Mouse (Mus musculus) ES-E14 (cell line): ENCODE measurements around the gene Abl1. TPM values are rescaled to one million over a fixed set of nuclear protein-coding genes. Genes with fewer than 3 reads are reported as not detected.

Experiments used
- DNase-seq: peaks from one replicate; pipeline ENCODE4 v3.0.0-alpha.2; 2013; ENCODE audit warnings: low read depth, low spot score
- H3K27ac ChIP-seq: 2 replicates; pipeline ENCODE4 v1.5.1; 2012; ENCODE audit warnings: low read depth, mild to moderate bottlenecking, low read length, moderate library complexity, mixed read lengths; ENCODE audit not compliant: poor library complexity, insufficient read depth, severe bottlenecking
- H3K36me3 ChIP-seq: 2 replicates; pipeline ENCODE4 v1.6.1; 2012; ENCODE audit warnings: mild to moderate bottlenecking, low read length, moderate library complexity, mixed read lengths; ENCODE audit not compliant: control insufficient read depth, poor library complexity, insufficient read depth, severe bottlenecking
- H3K4me1 ChIP-seq, 2 experiments: fragments of 150-350 bp in 1 of 2; sonication (generic) in 1 of 2; 2 replicates each; pipeline ENCODE4 v1.6.1; 2012; ENCODE audit warnings: low read length in 2 of 2, mild to moderate bottlenecking in 1 of 2, mixed read lengths in 1 of 2; ENCODE audit not compliant: control insufficient read depth in 2 of 2, insufficient read depth in 2 of 2, poor library complexity in 1 of 2
- H3K4me3 ChIP-seq, 2 experiments: fragments of 150-350 bp in 1 of 2; sonication (generic) in 1 of 2; 2 replicates each; pipeline ENCODE4 v1.5.1; 2012; ENCODE audit warnings: low read length in 2 of 2, low read depth in 1 of 2, mild to moderate bottlenecking in 1 of 2, mixed read lengths in 1 of 2; ENCODE audit not compliant: insufficient read depth in 1 of 2, poor library complexity in 1 of 2, severe bottlenecking in 1 of 2
- H3K9ac ChIP-seq: 2 replicates; pipeline ENCODE4 v1.6.1; 2012; ENCODE audit warnings: low read depth, mild to moderate bottlenecking, low read length, mixed read lengths; ENCODE audit not compliant: poor library complexity, insufficient read depth, severe bottlenecking
- H3K9me3 ChIP-seq: fragments of 150-350 bp; sonication (generic); 2 replicates; pipeline ENCODE4 v1.6.1; 2012; ENCODE audit warnings: low read depth, mild to moderate bottlenecking, low read length; ENCODE audit not compliant: control insufficient read depth, insufficient read depth
- CHD2 ChIP-seq: IDR thresholded peaks from 2 replicates; pipeline ENCODE4 v1.6.1; 2014; ENCODE audit warnings: mild to moderate bottlenecking, low read depth, low read length, inconsistent platforms
- HCFC1 ChIP-seq: IDR thresholded peaks from 2 replicates; pipeline ENCODE4 v1.6.1; 2012; ENCODE audit warnings: low read length, inconsistent platforms, borderline replicate concordance; ENCODE audit not compliant: insufficient read depth
- MAFK ChIP-seq: IDR thresholded peaks from 2 replicates; pipeline ENCODE4 v1.6.1; 2014; ENCODE audit warnings: mild to moderate bottlenecking, low read depth, low read length, inconsistent platforms; ENCODE audit not compliant: insufficient read depth
- ZC3H11A ChIP-seq: IDR thresholded peaks from 2 replicates; pipeline ENCODE4 v1.6.1; 2012; ENCODE audit warnings: low read depth, mild to moderate bottlenecking, inconsistent platforms, low read length, borderline replicate concordance
- ZNF384 ChIP-seq: IDR thresholded peaks from 2 replicates; pipeline ENCODE4 v1.6.1; 2012; ENCODE audit warnings: low read depth, low read length, inconsistent platforms
- in situ Hi-C, 2 experiments: fragments of 600-800 bp; cut with MboI; formaldehyde crosslinking; loops; one replicate each; pipeline ENCODE4 v1.15.1; 2025; ENCODE audit warnings: low sequenced_read_pairs in 2 of 2, inconsistent platforms in 1 of 2; ENCODE audit not compliant: unreplicated experiment in 2 of 2
- total RNA-seq: library from RNA; depleted of rRNA; stranded (reverse); fragments of 300-350 nt; gene quantifications from 2 replicates; pipeline ENCODE4 v1.2.3, GENCODE M21; 2012

Gene Abl1
- total RNA-seq, 1 experiment, result 41.9 TPM

GRCm38 (mm10) chr2:31808410-31809357, 120.5 kb downstream of the Abl1 start:
- TF ChIP-seq MAFK, result no peak
- no peak for TF ChIP-seq CHD2
- no peak for TF ChIP-seq ZC3H11A
- TF ChIP-seq HCFC1, result no peak
- TF ChIP-seq ZNF384, result no peak
- H3K4me1 ChIP-seq, result no peaks in the 10 kb centered on the region
- in situ Hi-C loops, result no loop called here
- H3K27ac ChIP-seq, result no peak overlapping the region
- DNase-seq, result no peak
- no peak overlapping the region for H3K4me3 ChIP-seq
- no peak overlapping the region for H3K9ac ChIP-seq
- H3K36me3 ChIP-seq, result peaks cover 6% of the 10 kb centered on the region; the same call in 1 of the 2 replicates
- no peaks in the 10 kb centered on the region for H3K9me3 ChIP-seq

GRCm38 (mm10) chr2:31809358-31809740, 121.2 kb downstream of the Abl1 start:
- peaks cover 2% of the 10 kb centered on the region; the same call in 1 of the 2 replicates for H3K36me3 ChIP-seq
- no peaks in the 10 kb centered on the region for H3K9me3 ChIP-seq
- H3K27ac ChIP-seq, result no peak overlapping the region
- in situ Hi-C loops, result no loop called here
- TF ChIP-seq CHD2, result no peak
- no peak for TF ChIP-seq MAFK
- no peak for TF ChIP-seq ZC3H11A
- TF ChIP-seq HCFC1, result no peak
- TF ChIP-seq ZNF384, result no peak
- DNase-seq, result no peak
- no peaks in the 10 kb centered on the region for H3K4me1 ChIP-seq
- H3K4me3 ChIP-seq, result no peak overlapping the region
- no peak overlapping the region for H3K9ac ChIP-seq

GRCm38 (mm10) chr2:31810444-31810843, 122.3 kb downstream of the Abl1 start, which contains the start of gene Qrfp:
Gene Qrfp (minus strand): TSS chr2:31810580.
- Histone ChIP-seq H3K9me3 (no peaks in the 10 kb centered on the region), H3K4me3 (peak within 1 kb of the TSS; percentile 29 to 40; a peak in 2 of 4 replicates), H3K9ac (no peak within 1 kb of the TSS), H3K4me1 (no peaks in the 10 kb centered on the region), H3K27ac (no peak within 1 kb of the TSS), H3K36me3 (no peaks in the 10 kb centered on the region)
- no peak for DNase-seq
- in situ Hi-C loops, result no loop called here
- TF ChIP-seq ZNF384 (no peak), CHD2 (no peak), MAFK (no peak), HCFC1 (no peak), ZC3H11A (no peak)

- no peak overlapping the region for H3K4me3 ChIP-seq
- no peaks in the 10 kb centered on the region for H3K36me3 ChIP-seq
- TF ChIP-seq CHD2, result no peak
- TF ChIP-seq MAFK, result no peak
- TF ChIP-seq ZC3H11A, result no peak
- no peak for TF ChIP-seq ZNF384
- no peak for TF ChIP-seq HCFC1
- H3K9me3 ChIP-seq, result no peaks in the 10 kb centered on the region
- in situ Hi-C loops, result no loop called here
- DNase-seq, result no peak
- H3K9ac ChIP-seq, result no peak overlapping the region
- H3K4me1 ChIP-seq, result no peaks in the 10 kb centered on the region
- no peak overlapping the region for H3K27ac ChIP-seq
Measured at GRCm38 (mm10) chr2:31811086-31811958, 123.1 kb downstream of the Abl1 start.
